Mouse (Mus musculus): ENCODE data around the gene Wdr24. TPM values are rescaled to one million over a fixed set of nuclear protein-coding genes. Genes with fewer than 3 reads are reported as not detected.
"Not testable (repeated sequence)": the region's sequence is repeated elsewhere in the genome, so short reads cannot be mapped to it uniquely, and the experiment has no call there.

The Wdr24 gene
- total RNA-seq, 2 experiments from 2014 or later: 9.8 to 11.7 TPM

DNA sequence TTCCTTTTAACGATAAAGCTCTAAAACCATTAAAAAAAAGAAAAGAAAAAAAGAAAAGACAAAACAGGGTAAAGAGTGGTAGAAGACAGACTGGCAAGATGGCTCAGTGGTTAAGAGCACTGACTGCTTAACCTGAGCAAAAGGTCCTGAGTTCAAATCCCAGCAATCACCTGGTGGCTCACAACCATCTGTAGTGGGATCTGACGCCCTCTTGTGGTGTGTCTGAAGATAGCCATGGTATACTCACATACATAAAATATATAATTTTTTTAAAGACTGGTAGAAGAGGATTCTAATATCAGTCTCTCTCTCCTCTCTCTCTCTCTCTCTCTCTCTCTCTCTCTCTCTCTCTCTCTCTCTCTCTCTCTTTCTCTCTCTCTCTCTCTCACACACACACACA is 16.0 kb upstream of the Wdr24 start:
- not testable (repeated sequence) for DNase-seq

DNA sequence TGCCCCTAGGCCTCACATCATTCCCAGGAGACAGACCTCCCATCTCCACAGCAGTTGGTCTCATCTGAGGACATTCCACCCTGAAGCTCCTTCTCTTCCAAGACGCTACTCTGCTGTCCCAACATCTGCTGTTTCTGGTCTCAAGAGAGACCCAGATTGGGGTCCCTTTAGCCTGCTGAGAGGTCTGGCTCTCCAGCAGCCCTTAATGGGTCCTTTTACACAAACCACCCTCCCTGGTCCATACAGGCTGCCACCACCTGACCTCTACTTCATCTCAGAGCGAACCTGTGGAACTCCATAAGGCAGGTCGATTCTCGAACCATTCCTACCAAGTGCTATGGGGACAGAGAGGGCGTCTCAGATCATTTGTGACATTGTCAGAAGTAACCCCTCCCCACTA is 15.4 kb upstream of the Wdr24 start:
- DNase-seq: no peak

DNA sequence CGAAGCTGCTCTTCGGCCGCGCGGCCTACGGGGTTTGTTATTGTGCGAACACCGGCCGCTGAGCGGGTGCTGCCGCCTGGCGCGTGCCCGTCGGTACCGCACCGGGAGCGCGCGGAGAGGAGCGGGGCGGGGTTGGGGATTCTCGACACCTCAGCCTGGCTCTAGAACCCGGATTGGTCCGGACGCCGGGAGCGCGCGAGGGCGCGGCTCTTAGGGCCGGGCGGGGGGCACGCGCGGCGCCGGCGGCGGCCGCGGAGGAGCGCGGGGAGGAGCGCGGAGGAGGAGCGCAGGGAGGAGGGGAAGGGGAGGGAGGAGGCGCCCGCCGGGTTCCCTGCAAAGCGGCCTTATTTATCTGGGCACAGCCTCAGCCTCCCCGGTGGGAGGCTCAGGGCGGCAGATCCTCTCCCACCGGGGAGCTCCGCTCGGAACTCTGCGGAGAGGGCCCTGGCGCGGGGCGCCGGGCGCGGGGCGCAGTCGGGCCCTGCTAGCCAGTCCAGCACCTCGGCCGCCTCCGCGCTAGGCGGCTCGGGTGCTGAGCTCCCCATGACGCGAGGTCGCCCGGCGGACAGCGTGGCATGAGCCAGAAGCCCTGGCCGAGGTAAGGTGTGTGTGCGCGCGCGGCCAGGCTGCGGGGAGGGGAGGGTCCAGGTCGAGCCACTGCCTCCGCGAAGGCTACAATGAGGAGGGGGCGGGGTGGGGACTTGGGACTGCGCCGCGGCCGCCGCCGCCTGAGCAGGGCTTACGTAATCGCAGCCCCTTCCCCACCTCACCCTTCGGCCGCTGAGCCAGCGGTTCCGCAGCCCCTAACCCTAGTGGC is 14.4 kb upstream of the Wdr24 start, which contains the start of gene Fbxl16:
Gene Fbxl16 (plus strand): TSS at position 297 of the 817 bp plus-strand sequence.
- peak; percentile 70 to 79 for DNase-seq

DNA sequence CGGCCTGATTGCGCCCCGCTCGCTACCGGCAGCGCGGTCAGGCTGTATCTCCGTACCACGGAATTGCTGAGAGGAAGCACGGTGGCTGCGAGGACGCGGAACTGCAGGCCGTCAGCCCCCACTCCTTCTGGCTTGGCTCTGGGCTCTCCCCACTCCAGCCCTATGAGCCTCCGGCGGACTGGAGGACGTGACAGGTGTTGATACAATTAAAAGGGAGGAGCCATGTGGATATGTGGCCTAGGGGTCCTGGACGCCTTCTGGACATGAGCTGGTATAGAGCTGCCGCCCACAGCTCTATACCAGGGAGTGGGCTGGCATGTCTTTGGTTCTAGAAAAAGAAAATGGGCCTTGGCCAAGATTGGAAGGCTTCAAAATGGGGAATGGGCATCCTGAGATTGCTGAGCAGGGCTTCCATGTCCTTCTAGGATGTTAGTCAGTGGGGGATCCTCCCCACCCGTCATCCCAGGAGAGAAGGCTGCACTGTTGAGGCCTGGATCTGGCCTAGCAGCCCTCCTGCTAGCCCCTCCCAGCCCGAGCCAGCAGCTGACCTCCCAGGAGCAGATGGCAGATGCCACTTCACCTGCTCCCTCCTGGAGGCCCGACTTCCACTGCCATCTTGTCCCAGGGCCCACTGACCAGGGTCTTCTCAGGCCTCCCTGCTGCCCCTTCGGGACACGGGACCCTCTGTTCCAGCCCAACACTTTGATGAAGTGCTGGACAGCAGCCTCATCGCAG is 13.7 kb upstream of the Wdr24 start:
- DNase-seq: no peak

DNA sequence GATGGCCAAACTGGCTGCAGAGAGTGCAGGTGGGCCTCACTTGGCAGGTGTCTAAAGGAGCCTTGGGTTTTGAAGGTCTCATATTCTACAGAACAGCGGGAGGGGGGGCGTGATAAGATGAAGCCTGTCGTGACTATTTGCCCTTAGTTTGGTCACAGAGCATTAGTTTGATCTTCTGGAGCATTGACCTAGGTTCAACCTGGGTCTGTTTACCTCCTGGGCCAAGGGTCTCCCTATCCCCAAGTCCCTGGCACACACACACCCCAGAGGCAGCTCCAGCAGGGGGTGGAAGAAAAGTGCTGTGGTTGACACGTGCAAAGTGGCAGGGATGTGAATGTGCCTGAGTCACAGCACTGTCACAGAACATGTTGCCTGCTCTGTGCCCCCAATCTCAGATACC is 12.5 kb upstream of the Wdr24 start:
- no peak for DNase-seq

DNA sequence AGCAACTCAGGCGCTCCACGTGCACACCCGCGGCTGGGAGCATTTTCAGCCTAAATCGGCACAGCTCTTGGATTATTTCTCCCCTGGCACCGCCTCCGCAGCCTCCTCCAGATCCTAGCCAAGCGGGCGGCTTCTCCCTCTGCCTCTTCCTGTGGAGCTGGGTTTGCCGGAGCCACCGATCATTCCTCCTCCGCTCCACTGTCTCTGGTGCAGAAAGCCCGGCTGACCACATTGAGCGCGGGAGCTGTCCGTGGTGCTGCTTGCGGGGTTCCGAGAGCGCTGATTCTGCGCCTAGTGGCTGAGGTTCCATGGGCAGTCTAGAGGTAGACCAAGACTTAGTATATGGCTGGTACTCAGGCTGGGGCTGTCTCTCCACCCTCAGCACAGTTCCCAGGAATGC is 10.0 kb upstream of the Wdr24 start:
- peak; percentile 67 to 90 for DNase-seq

DNA sequence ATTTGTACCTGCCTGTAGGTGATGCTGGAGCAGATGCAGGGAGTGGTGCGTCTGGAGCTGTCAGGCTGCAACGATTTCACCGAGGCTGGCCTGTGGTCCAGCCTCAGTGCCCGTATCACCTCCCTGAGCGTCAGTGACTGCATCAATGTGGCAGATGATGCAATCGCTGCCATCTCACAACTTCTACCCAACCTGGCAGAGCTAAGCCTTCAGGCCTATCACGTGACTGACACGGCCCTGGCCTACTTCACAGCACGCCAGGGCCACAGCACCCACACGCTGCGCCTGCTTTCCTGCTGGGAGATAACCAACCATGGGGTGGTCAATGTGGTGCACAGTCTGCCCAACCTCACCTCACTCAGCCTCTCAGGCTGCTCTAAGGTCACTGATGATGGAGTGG is 5.8 kb upstream of the Wdr24 start:
- no peak for DNase-seq

DNA sequence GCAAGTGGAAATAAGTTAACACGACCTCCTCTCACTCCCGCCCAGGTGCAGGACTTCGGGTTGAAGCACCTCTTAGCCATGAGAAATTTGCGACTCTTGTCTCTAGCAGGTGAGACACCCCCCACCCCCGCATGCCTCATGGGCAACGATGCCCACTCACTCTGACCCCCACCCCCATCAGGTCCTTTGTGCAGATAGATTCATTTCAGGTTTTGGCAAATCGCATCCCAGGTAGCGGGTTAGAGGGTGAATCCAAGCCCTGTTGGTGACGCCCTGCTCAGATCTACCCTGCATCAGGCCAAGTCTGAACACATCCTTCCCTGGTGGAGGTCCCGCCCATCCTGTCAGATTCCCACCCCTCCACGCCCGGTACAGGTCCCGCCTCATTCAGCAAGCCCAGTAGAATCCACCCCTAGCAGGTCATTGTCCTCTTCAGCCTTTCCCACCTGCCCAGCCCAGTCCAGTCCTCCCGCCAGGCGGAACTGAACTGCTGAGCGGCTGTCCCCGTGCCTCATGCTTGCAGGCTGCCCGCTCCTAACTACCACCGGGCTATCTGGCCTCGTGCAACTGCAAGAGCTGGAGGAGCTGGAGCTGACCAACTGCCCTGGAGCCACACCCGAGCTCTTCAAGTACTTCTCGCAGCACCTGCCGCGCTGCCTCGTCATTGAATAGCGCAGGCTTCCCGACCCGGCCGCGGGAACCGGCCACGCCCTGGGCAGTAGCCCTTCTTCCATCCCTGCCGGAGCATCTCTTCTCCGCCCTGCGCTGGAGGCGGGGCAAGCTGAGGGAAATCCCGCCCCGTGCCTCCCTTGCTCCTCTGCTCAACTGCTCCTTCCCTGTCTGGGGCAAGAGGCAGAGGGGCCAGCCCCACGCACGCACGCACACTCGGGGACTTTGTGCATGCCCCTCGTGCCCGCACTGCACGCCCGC is 4.3 kb upstream of the Wdr24 start:
- DNase-seq: no peak

DNA sequence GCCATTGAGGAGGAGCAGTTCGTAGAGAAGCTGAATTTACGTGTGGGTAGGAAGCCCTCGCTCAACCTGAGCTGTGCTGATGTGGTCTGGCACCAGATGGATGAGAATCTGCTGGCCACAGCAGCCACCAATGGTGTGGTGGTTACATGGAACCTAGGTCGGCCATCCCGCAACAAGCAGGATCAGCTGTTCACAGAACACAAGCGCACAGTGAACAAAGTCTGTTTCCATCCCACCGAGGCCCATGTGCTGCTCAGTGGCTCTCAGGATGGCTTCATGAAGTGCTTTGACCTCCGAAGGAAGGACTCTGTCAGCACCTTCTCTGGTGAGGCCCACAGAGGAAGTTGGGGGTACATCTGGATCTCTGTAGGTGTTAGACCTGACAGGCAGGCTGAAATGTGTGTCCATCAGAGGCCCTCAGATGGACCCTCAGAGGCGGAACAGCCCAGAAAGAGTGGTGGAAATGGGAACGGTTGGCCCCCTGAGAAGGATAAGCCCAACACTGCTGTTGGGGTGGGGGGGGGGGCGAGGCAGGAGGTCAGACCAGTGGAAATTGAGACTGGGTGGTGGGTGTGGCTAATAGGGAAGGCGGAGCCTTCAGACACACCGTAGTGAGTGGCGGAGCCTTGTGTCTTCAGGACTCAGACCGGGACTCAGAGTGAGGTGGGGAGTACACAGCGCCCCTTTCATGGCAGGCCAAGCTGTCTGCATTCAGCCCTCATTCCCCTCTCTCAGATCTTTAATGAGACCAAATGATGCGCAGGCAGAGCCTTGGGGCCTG is 1.1 kb downstream of the Wdr24 start:
- DNase-seq: no peak

DNA sequence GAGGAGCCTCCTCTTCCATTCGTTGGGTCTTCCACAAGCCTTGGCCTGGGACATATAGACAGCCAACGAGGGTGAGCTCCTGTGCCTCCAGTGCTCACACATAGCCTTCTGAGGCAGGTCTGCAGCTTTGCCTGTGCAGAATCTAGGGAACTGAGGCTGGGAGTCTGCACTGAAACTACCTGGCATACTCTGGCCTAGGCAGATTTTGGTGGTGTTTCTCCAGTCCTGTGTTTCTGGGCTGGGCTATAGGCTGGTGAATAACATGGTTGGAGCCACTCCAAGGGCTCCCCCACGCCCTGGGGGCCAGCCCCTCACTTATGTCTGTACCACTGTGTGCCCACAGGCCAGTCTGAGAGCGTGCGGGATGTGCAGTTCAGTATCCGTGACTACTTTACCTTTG is 1.9 kb downstream of the Wdr24 start:
- DNase-seq: no peak

DNA sequence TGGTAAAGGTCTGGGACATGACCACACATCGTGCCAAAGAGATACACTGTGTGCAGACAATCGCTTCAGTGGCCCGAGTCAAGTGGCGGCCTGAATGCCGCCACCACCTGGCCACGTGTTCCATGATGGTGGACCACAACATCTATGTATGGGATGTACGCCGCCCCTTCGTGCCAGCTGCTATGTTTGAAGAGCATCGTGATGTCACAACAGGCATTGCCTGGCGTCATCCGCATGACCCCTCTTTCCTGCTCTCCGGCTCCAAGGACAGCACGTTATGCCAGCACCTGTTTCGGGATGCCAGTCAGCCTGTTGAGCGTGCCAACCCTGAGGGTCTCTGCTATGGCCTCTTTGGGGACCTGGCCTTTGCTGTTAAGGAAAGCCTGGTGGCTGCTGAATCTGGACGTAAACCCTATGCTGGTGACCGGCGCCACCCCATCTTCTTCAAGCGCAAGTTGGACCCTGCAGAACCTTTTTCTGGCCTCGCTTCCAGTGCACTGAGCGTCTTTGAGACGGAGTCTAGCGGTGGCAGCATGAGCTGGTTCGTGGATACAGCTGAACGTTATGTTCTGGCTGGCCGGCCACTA is 2.6 kb downstream of the Wdr24 start:
- no peak for DNase-seq

DNA sequence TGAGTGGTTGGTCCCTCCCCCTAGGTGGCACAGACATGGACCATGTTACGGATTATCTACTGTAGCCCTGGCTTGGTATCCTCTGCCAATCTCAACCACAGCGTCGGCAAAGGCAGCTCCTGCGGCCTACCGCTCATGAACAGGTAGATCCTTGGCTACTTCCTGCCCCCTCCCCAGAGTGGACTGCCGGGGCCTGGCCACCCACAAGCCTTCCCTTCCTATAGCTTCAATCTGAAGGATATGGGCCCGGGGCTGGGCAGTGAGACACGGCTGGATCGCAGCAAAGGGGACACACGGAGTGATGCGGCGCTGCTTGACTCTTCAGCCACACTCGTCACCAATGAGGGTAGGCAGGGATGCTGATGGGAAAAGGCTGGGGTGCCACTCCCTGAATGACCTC is 3.6 kb downstream of the Wdr24 start:
- DNase-seq: no peak

DNA sequence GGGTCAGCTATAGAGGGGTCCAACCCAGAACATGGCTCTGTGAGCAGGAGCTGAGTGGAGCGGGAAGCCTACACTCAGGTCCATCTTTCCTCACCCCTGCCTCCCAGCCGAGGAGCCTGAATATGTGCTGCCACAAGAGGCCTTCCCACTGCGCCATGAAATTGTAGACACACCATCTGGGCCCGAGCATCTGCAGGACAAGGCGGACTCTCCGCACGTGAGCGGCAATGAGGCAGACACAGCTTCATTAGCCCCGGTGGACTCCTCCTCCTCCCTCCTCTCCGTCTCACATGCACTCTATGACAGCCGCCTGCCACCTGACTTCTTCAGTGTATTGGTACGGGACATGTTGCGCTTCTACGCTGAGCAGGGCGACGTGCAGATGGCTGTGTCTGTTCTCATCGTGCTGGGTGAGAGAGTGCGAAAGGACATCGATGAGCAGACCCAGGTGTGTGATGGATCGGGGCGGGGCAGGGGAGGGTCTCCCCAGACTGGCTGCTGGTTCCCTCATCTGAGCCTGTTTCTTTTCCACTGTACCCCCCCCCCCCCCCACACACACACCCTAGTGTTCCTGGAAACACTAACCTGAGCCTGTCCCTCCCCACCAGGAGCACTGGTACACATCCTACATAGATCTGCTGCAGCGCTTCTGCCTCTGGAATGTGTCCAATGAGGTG is 4.3 kb downstream of the Wdr24 start:
- no peak for DNase-seq

DNA sequence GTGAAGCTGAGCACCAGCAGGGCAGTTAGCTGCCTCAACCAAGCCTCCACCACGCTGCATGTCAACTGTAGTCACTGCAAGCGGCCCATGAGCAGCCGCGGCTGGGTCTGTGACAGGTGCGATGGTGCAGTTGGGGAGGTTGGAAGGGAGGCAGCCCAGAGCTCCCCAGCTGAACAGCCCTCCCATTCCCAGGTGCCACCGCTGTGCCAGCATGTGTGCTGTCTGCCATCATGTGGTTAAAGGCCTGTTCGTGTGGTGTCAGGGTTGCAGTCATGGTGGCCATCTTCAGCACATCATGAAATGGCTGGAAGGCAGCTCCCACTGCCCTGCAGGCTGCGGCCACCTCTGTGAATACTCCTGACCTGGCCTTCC is 4.8 kb downstream of the Wdr24 start:
- no peak for DNase-seq

DNA sequence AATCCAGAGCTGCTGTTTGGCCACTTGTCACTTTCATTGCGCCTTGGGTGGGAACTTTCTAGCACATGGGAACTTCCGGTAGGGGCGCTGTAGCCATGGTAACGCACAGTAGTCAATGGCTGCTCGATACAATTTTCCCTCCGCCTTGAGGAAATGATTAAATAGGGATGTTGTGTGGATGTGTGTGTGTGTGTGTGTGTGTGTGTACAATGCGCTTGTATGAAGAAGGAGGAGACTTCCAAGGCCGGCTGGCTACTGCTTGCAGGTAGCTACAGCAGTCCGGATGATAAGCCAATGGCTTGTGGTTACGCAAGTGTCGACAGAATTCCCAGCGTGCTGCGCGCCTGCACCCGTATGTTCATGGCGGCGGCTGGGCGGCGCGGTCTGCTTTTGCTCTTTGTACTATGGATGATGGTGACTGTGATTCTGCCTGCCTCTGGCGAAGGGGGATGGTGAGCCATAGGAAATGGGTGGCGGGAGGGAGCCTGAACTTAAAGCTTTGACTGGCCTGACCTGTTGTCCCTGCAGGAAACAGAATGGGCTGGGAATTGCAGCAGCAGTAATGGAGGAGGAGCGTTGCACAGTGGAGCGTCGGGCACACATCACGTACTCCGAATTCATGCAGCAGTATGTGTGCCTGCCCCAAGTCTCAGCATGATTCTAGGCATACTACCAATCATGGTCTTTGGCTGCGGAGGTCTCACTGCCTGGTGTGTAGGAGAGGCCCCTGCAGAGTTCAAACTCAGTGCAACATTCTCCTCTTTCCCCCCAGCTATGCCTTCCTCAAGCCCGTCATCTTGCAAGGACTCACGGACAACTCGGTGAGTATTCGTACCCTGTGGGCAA is 5.5 kb downstream of the Wdr24 start, which contains the start of gene Jmjd8:
Gene Jmjd8 (plus strand): TSS at position 156 of the 846 bp plus-strand sequence.
- peak; percentile 85 to 87 for DNase-seq

DNA sequence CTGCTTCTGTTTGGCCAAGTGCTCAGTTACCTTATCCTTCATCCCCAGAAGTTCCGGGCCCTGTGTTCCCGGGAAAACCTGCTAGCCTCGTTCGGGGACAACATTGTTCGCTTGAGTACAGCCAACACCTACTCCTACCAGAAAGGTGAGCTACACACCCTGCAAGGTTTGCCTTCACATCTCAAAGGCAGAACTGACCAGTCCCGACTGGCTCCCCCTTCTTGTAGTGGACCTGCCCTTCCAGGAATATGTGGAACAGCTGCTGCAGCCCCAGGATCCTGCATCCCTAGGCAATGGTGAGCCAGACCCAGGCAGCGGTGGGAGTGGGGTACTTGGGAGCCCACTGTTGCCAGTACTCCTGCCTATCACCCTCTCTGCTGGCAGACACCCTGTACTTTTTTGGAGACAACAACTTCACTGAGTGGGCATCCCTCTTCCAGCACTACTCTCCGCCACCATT is 6.2 kb downstream of the Wdr24 start:
- no peak for DNase-seq

DNA sequence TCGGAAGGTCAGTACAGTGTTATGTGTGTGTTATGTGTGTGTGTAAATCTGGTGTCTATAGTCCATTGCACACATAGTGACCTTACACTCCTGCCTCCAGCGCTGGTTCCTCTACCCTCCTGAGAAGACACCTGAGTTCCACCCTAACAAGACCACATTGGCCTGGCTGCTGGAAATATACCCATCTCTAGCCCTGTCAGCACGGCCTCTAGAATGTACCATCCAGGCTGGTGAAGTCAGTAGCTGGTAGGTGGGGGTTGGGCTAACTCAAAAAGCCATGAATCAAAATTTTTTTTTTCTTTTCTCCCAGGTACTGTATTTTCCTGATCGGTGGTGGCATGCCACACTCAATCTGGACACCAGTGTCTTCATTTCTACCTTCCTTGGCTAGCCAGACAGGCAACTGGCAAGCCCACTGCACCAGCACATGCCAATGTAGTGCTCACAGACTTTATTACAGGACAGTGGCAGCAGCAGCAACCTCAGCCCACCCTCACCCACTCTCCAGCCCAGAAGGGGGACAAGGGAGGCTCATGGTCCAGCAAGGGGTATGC is 6.8 kb downstream of the Wdr24 start:
- DNase-seq: no peak

DNA sequence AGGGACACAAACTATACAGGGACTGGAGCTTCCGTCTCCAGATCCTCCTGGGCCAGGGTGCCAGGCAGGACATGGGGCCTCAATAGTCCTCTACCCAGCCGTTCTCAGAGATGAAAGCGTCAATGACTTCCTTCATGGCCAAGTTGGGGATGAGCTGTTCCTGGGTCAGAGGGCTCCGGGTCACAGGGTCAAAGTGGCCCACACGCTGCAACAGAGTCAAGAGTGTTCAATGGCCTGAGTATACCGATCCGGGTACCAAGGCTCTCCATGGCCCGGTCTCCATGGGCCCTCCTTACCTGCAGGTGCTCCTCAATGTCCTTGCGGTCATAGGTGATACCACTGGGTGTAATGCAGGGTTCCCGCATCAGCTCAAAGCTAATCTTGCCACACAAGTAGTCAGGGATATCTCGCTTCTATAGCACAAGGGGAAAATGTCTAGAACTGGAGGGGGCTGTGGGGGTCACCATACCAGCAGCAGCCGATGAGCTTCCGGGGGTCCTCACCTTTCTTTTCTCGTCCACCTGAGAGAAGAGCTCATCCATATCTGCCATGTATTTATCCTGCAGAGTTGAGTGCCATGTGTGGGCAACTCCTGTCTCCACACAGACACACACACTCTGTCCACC is 7.5 kb downstream of the Wdr24 start:
- no peak for DNase-seq
